Mouse (Mus musculus) ES-E14 (cell line): Measurements from ENCODE around the gene Insrr.

Experiments
- CHD2 ChIP-seq: IDR thresholded peaks from 2 replicates; pipeline ENCODE4 v1.6.1; 2014; ENCODE audit warnings: mild to moderate bottlenecking, low read depth, low read length, inconsistent platforms
- HCFC1 ChIP-seq: IDR thresholded peaks from 2 replicates; pipeline ENCODE4 v1.6.1; 2012; ENCODE audit warnings: low read length, inconsistent platforms, borderline replicate concordance; ENCODE audit not compliant: insufficient read depth
- MAFK ChIP-seq: IDR thresholded peaks from 2 replicates; pipeline ENCODE4 v1.6.1; 2014; ENCODE audit warnings: mild to moderate bottlenecking, low read depth, low read length, inconsistent platforms; ENCODE audit not compliant: insufficient read depth
- ZC3H11A ChIP-seq: IDR thresholded peaks from 2 replicates; pipeline ENCODE4 v1.6.1; 2012; ENCODE audit warnings: low read depth, mild to moderate bottlenecking, inconsistent platforms, low read length, borderline replicate concordance
- ZNF384 ChIP-seq: IDR thresholded peaks from 2 replicates; pipeline ENCODE4 v1.6.1; 2012; ENCODE audit warnings: low read depth, low read length, inconsistent platforms

- no peak for TF ChIP-seq ZNF384
- no peak for TF ChIP-seq ZC3H11A
- TF ChIP-seq MAFK = no peak
- no peak for TF ChIP-seq HCFC1
- no peak for TF ChIP-seq CHD2
Measured at GRCm38 (mm10) chr3:87749977-87750376, 46.8 kb upstream of the Insrr start.
